Mouse (Mus musculus): ENCODE results near the gene Fam196b. TPM values are rescaled to one million over a fixed set of nuclear protein-coding genes. Genes with fewer than 3 reads are reported as not detected.
A peak's percentile ranks its signal among the peaks of the same experiment; 100 is the strongest.

Gene Fam196b
- polyA plus RNA-seq, 1 experiment from 2014 or later: 1.4 TPM

GRCm38 (mm10) chr11:34291304-34291703 is 23.3 kb upstream of the Fam196b start:
- ATAC-seq: 0 out of 2 replicates have a peak, but pooled peaks have one; percentile 12
- H3K27ac ChIP-seq (ENCODE audit: low read depth, low read length): no peak overlapping the region

GRCm38 (mm10) chr11:34297698-34298378 is 16.8 kb upstream of the Fam196b start:
- no peaks in the 10 kb centered on the region for H3K36me3 ChIP-seq (ENCODE audit: control insufficient read depth, insufficient read depth, low read length)
- no peaks in the 10 kb centered on the region for H3K9me3 ChIP-seq (replicated peaks; ENCODE audit: control insufficient read depth, low read length)
- no peak overlapping the region for H3K9ac ChIP-seq (ENCODE audit: low read length)
- no peak overlapping the region for H3K27ac ChIP-seq (ENCODE audit: low read depth, low read length)
- DNase-seq (ENCODE audit: low spot score) (peak; percentile 39), ATAC-seq (peak; percentile 89)
- WGBS: 27% methylated on average over 5 of the region's 5 CpGs
- no peaks in the 10 kb centered on the region for H3K27me3 ChIP-seq (replicated peaks; ENCODE audit: control insufficient read depth, insufficient read depth, low read length)
- H3K4me1 ChIP-seq (ENCODE audit: control insufficient read depth, insufficient read depth, low read length): peaks cover 5% of the 10 kb centered on the region; the same call in 1 of the 2 replicates
- no peak overlapping the region for H3K4me2 ChIP-seq (ENCODE audit: low read length)
- H3K4me3 ChIP-seq (ENCODE audit: low read depth, low read length): no peak overlapping the region

More at GRCm38 (mm10) chr11:34291304-34291703, 23.3 kb upstream of the Fam196b start:
- Histone ChIP-seq H3K4me2 (ENCODE audit: low read length) (no peak overlapping the region), H3K4me3 (ENCODE audit: low read depth, low read length) (no peak overlapping the region), H3K36me3 (ENCODE audit: control insufficient read depth, insufficient read depth, low read length) (no peaks in the 10 kb centered on the region), H3K9ac (ENCODE audit: low read length) (no peak overlapping the region), H3K9me3 (replicated peaks; ENCODE audit: control insufficient read depth, low read length) (no peaks in the 10 kb centered on the region; the same call in 1 of the 2 replicates), H3K4me1 (ENCODE audit: control insufficient read depth, insufficient read depth, low read length) (peaks cover 11% of the 10 kb centered on the region), H3K27me3 (replicated peaks; ENCODE audit: control insufficient read depth, insufficient read depth, low read length) (no peaks in the 10 kb centered on the region)
- 17% methylated on average over 3 of the region's 3 CpGs for WGBS
- DNase-seq (ENCODE audit: low spot score): peak; percentile 47

- DNase-seq (ENCODE audit: low spot score) (no peak), ATAC-seq (no peak)
- Histone ChIP-seq H3K4me3 (ENCODE audit: low read depth, low read length) (no peak overlapping the region), H3K27ac (ENCODE audit: low read depth, low read length) (no peak overlapping the region), H3K4me1 (ENCODE audit: control insufficient read depth, insufficient read depth, low read length) (peaks cover 5% of the 10 kb centered on the region; the same call in 1 of the 2 replicates), H3K9me3 (replicated peaks; ENCODE audit: control insufficient read depth, low read length) (no peaks in the 10 kb centered on the region), H3K36me3 (ENCODE audit: control insufficient read depth, insufficient read depth, low read length) (no peaks in the 10 kb centered on the region), H3K4me2 (ENCODE audit: low read length) (no peak overlapping the region), H3K27me3 (replicated peaks; ENCODE audit: control insufficient read depth, insufficient read depth, low read length) (no peaks in the 10 kb centered on the region), H3K9ac (ENCODE audit: low read length) (no peak overlapping the region)
- WGBS: 92% methylated on average over 1 of the region's 1 CpGs
These were observed 15.1 kb upstream of the Fam196b start for GRCm38 (mm10) chr11:34299550-34299949.

- 94% methylated on average over 7 of the region's 7 CpGs for WGBS
These were observed 14.6 kb upstream of the Fam196b start for GRCm38 (mm10) chr11:34300064-34300463.

GRCm38 (mm10) chr11:34306231-34306630 is 8.4 kb upstream of the Fam196b start:
- no peak for DNase-seq (ENCODE audit: low spot score)
- Histone ChIP-seq H3K4me1 (ENCODE audit: control insufficient read depth, insufficient read depth, low read length) (no peaks in the 10 kb centered on the region), H3K9ac (ENCODE audit: low read length) (no peak overlapping the region), H3K36me3 (ENCODE audit: control insufficient read depth, insufficient read depth, low read length) (no peaks in the 10 kb centered on the region), H3K4me2 (ENCODE audit: low read length) (no peak overlapping the region), H3K27ac (ENCODE audit: low read depth, low read length) (no peak overlapping the region), H3K27me3 (replicated peaks; ENCODE audit: control insufficient read depth, insufficient read depth, low read length) (no peaks in the 10 kb centered on the region), H3K4me3 (ENCODE audit: low read depth, low read length) (no peak overlapping the region), H3K9me3 (replicated peaks; ENCODE audit: control insufficient read depth, low read length) (no peaks in the 10 kb centered on the region)
- ATAC-seq: no peak
- WGBS: 78% methylated on average over 3 of the region's 3 CpGs

More at GRCm38 (mm10) chr11:34300064-34300463, 14.6 kb upstream of the Fam196b start:
- Histone ChIP-seq H3K9me3 (replicated peaks; ENCODE audit: control insufficient read depth, low read length) (no peaks in the 10 kb centered on the region), H3K4me1 (ENCODE audit: control insufficient read depth, insufficient read depth, low read length) (peaks cover 5% of the 10 kb centered on the region; the same call in 1 of the 2 replicates), H3K4me2 (ENCODE audit: low read length) (no peak overlapping the region), H3K4me3 (ENCODE audit: low read depth, low read length) (no peak overlapping the region), H3K27me3 (replicated peaks; ENCODE audit: control insufficient read depth, insufficient read depth, low read length) (no peaks in the 10 kb centered on the region), H3K9ac (ENCODE audit: low read length) (no peak overlapping the region), H3K27ac (ENCODE audit: low read depth, low read length) (no peak overlapping the region), H3K36me3 (ENCODE audit: control insufficient read depth, insufficient read depth, low read length) (no peaks in the 10 kb centered on the region)
- DNase-seq (ENCODE audit: low spot score) (no peak), ATAC-seq (no peak)

GRCm38 (mm10) chr11:34308731-34309130 is 5.9 kb upstream of the Fam196b start:
- no peaks in the 10 kb centered on the region for H3K27me3 ChIP-seq (replicated peaks; ENCODE audit: control insufficient read depth, insufficient read depth, low read length)
- ATAC-seq (no peak), DNase-seq (ENCODE audit: low spot score) (no peak)
- H3K9me3 ChIP-seq (replicated peaks; ENCODE audit: control insufficient read depth, low read length): no peaks in the 10 kb centered on the region
- H3K9ac ChIP-seq (ENCODE audit: low read length): no peak overlapping the region
- H3K27ac ChIP-seq (ENCODE audit: low read depth, low read length): no peak overlapping the region
- no peak overlapping the region for H3K4me3 ChIP-seq (ENCODE audit: low read depth, low read length)
- WGBS: 92% methylated on average over 3 of the region's 3 CpGs
- no peaks in the 10 kb centered on the region for H3K36me3 ChIP-seq (ENCODE audit: control insufficient read depth, insufficient read depth, low read length)
- no peak overlapping the region for H3K4me2 ChIP-seq (ENCODE audit: low read length)
- H3K4me1 ChIP-seq (ENCODE audit: control insufficient read depth, insufficient read depth, low read length): no peaks in the 10 kb centered on the region

GRCm38 (mm10) chr11:34309360-34309759 is 5.3 kb upstream of the Fam196b start:
- Histone ChIP-seq H3K27me3 (replicated peaks; ENCODE audit: control insufficient read depth, insufficient read depth, low read length) (no peaks in the 10 kb centered on the region), H3K4me3 (ENCODE audit: low read depth, low read length) (no peak overlapping the region), H3K9me3 (replicated peaks; ENCODE audit: control insufficient read depth, low read length) (no peaks in the 10 kb centered on the region), H3K9ac (ENCODE audit: low read length) (no peak overlapping the region), H3K4me1 (ENCODE audit: control insufficient read depth, insufficient read depth, low read length) (no peaks in the 10 kb centered on the region), H3K36me3 (ENCODE audit: control insufficient read depth, insufficient read depth, low read length) (no peaks in the 10 kb centered on the region), H3K27ac (ENCODE audit: low read depth, low read length) (no peak overlapping the region), H3K4me2 (ENCODE audit: low read length) (no peak overlapping the region)
- ATAC-seq (no peak), DNase-seq (ENCODE audit: low spot score) (no peak)
- 67% methylated on average over 2 of the region's 2 CpGs for WGBS

GRCm38 (mm10) chr11:34311717-34312116 is 2.9 kb upstream of the Fam196b start:
- WGBS: 67% methylated on average over 5 of the region's 5 CpGs
- Histone ChIP-seq H3K9ac (ENCODE audit: low read length) (no peak overlapping the region), H3K27ac (ENCODE audit: low read depth, low read length) (no peak overlapping the region), H3K27me3 (replicated peaks; ENCODE audit: control insufficient read depth, insufficient read depth, low read length) (no peaks in the 10 kb centered on the region), H3K4me3 (ENCODE audit: low read depth, low read length) (no peak overlapping the region), H3K36me3 (ENCODE audit: control insufficient read depth, insufficient read depth, low read length) (no peaks in the 10 kb centered on the region), H3K9me3 (replicated peaks; ENCODE audit: control insufficient read depth, low read length) (no peaks in the 10 kb centered on the region), H3K4me1 (ENCODE audit: control insufficient read depth, insufficient read depth, low read length) (0 out of 2 replicates have a peak, but pooled peaks cover 3% of the 10 kb centered on the region), H3K4me2 (ENCODE audit: low read length) (no peak overlapping the region)
- no peak for ATAC-seq
- no peak for DNase-seq (ENCODE audit: low spot score)

- H3K27ac ChIP-seq (ENCODE audit: low read depth, low read length): no peak overlapping the region
- H3K9ac ChIP-seq (ENCODE audit: low read length): no peak overlapping the region
- no peak overlapping the region for H3K4me2 ChIP-seq (ENCODE audit: low read length)
- ATAC-seq (no peak), DNase-seq (ENCODE audit: low spot score) (no peak)
- 0 out of 2 replicates have a peak, but pooled peaks cover 3% of the 10 kb centered on the region for H3K4me1 ChIP-seq (ENCODE audit: control insufficient read depth, insufficient read depth, low read length)
- no peaks in the 10 kb centered on the region for H3K36me3 ChIP-seq (ENCODE audit: control insufficient read depth, insufficient read depth, low read length)
- WGBS: 87% methylated on average over 7 of the region's 7 CpGs
- no peak overlapping the region for H3K4me3 ChIP-seq (ENCODE audit: low read depth, low read length)
- no peaks in the 10 kb centered on the region for H3K9me3 ChIP-seq (replicated peaks; ENCODE audit: control insufficient read depth, low read length)
- H3K27me3 ChIP-seq (replicated peaks; ENCODE audit: control insufficient read depth, insufficient read depth, low read length): no peaks in the 10 kb centered on the region
These were observed 2.4 kb upstream of the Fam196b start for GRCm38 (mm10) chr11:34312208-34312607.
